ENCODE assay signal across 7 mouse cellular contexts in the genomic region with DNA sequence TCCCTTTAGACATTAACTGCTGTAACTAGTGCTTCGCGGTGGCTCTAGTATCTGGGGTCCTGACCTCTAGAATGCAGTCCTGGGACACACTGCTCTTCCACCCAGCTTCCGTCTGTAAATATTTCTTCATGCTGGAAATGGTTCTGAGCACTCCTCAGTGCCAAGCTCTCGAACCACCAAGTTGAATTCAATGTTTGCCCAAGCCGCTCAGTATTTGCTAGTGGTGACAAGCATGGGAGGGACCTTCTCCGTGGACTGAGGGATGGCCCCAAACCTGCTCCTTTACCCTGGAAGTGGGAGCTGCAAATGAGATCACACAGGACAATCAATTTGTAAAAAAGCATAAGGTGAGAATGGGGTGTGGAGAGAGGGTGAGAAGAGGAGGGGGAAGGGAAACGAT.
DNase-seq lines count a peak whose midpoint lies in the region; ATAC-seq and TF ChIP-seq lines count a peak whose summit lies in the region.

No protein-coding gene starts in this region.

- ATAC-seq in hindbrain, embryonic 15.5 days (ENCODE audit: low FRiP score, low read depth) = 0 out of 2 replicates have a peak, but pooled peaks have one; percentile 2

- H3K9me3 ChIP-seq in E14TG2a.4 (ENCODE audit: low read length) = peaks cover 7% of the 10 kb centered on the region; the same call in 1 of the 2 replicates
- H3K9me3 ChIP-seq in hindbrain, embryonic 15.5 days = no peaks in the 10 kb centered on the region

- H3K27me3 ChIP-seq in E14TG2a.4 (ENCODE audit: insufficient read depth, low read length) = no peaks in the 10 kb centered on the region
- no peaks in the 10 kb centered on the region for H3K27me3 ChIP-seq in hindbrain, embryonic 15.5 days

- WGBS in hindbrain, embryonic 15.5 days = 85% methylated on average over 7 of the region's 7 CpGs

- TF ChIP-seq CTCF in E14TG2a.4 (conservative IDR thresholded peaks at IDR 0.05; ENCODE audit: low read length) = no peak

- peak overlapping the region; percentile 51; the same call in 1 of the 2 replicates for H3K27ac ChIP-seq in hindbrain, embryonic 15.5 days (replicated peaks)

- peaks cover 43% of the 10 kb centered on the region for H3K4me1 ChIP-seq in E14TG2a.4 (replicated peaks; ENCODE audit: low read depth, low read length)
- H3K4me1 ChIP-seq in hindbrain, embryonic 15.5 days (replicated peaks) = peaks cover 8% of the 10 kb centered on the region

- no peaks in the 10 kb centered on the region for H3K36me3 ChIP-seq in E14TG2a.4 (ENCODE audit: insufficient read depth, low read length)
- H3K36me3 ChIP-seq in hindbrain, embryonic 15.5 days = no peaks in the 10 kb centered on the region

- peak overlapping the region; percentile 66 for H3K4me3 ChIP-seq in E14TG2a.4 (replicated peaks; ENCODE audit: low read length)
- no peak overlapping the region for H3K4me3 ChIP-seq in hindbrain, embryonic 15.5 days

- no peak overlapping the region for H3K9ac ChIP-seq in hindbrain, embryonic 15.5 days

- DNase-seq in R1 (ENCODE audit: low read depth, low spot score) = peak; percentile 15
- peak; percentile 77 for DNase-seq in lung, postnatal 25 days (ENCODE audit: low spot score)
- no peak for DNase-seq in urinary bladder, postnatal 10 days (ENCODE audit: low spot score)
- no peak for DNase-seq in adrenal gland, postnatal 14 days
- no peak for DNase-seq in layer of hippocampus, postnatal 10 days (ENCODE audit: low spot score in 2 of 2)

- H3K4me2 ChIP-seq in hindbrain, embryonic 15.5 days = peak overlapping the region; percentile 49

Comparison
In these comparisons a context has a peak if more than half of its experiments do, and no peak if none do; other contexts are left out.
1. DNase-seq: peak in R1 (single experiment) and lung, postnatal 25 days (single experiment); none in urinary bladder, postnatal 10 days (single experiment), adrenal gland, postnatal 14 days (single experiment) and layer of hippocampus, postnatal 10 days (0 of 2).